Mouse (Mus musculus) midbrain, embryonic 12.5 days (tissue): ENCODE data around the gene Slc31a2. TPM values are rescaled to one million over a fixed set of nuclear protein-coding genes. Genes with fewer than 3 reads are reported as not detected.

Experiments
- ATAC-seq: fragments of 200-750 bp; cut with Nextera tagmentation; 2 replicates; pipeline ENCODE4 v1.8.0; 2017; ENCODE audit warnings: low read depth, moderate TSS enrichment, moderate library complexity; ENCODE audit not compliant: low FRiP score
- H3K27ac ChIP-seq: fragments of 300-500 bp; sonication (generic); replicated peaks from 2 replicates; pipeline ENCODE4 v1.5.1; 2016; ENCODE audit warnings: mild to moderate bottlenecking
- H3K27me3 ChIP-seq: fragments of 300-500 bp; sonication (generic); 2 replicates; pipeline ENCODE4 v1.6.1; 2016; ENCODE audit warnings: mild to moderate bottlenecking
- H3K36me3 ChIP-seq: fragments of 300-500 bp; sonication (generic); 2 replicates; pipeline ENCODE4 v1.6.1; 2016
- H3K4me1 ChIP-seq: fragments of 300-500 bp; sonication (generic); 2 replicates; pipeline ENCODE4 v1.6.1; 2016
- H3K4me2 ChIP-seq: fragments of 300-500 bp; sonication (generic); replicated peaks from 2 replicates; pipeline ENCODE4 v1.6.1; 2016; ENCODE audit warnings: mild to moderate bottlenecking, moderate library complexity
- H3K4me3 ChIP-seq: fragments of 300-500 bp; sonication (generic); 2 replicates; pipeline ENCODE4 v1.5.1; 2016; ENCODE audit warnings: mild to moderate bottlenecking
- H3K9ac ChIP-seq: fragments of 300-500 bp; sonication (generic); replicated peaks from 2 replicates; pipeline ENCODE4 v1.6.1; 2016; ENCODE audit warnings: mild to moderate bottlenecking, moderate library complexity
- H3K9me3 ChIP-seq: fragments of 300-500 bp; sonication (generic); 2 replicates; pipeline ENCODE4 v1.6.1; 2016; ENCODE audit warnings: mild to moderate bottlenecking
- WGBS: fragments of 180-500 bp; shearing (Covaris S2); methylation state at CpG from one replicate; pipeline ENCODE4 v1.1.7; 2016; 5-methylcytosine and 5-hydroxymethylcytosine counted together
- polyA plus RNA-seq: library from polyadenylated mRNA; unstranded; fragments of >200 nt; fragmentation: Nextera tagmentation; extraction: Ambion mirVana; gene quantifications from 2 replicates; pipeline ENCODE4 v1.2.1, GENCODE M21; 2016

The Slc31a2 gene
- 9.5 and 10.2 TPM in 2 replicates for polyA plus RNA-seq

- no peak within 1 kb of the TSS for H3K27ac ChIP-seq
These were observed at the start of gene Slc31a2 for GRCm38 (mm10) chr4:62262276-62262675. TSS of gene Slc31a2 (plus strand) at chr4:62262562.

GRCm38 (mm10) chr4:62213490-62213889 lies 48.9 kb upstream of the Slc31a2 start:
- H3K27me3 ChIP-seq, result no peaks in the 10 kb centered on the region
- no peaks in the 10 kb centered on the region for H3K36me3 ChIP-seq
- H3K9ac ChIP-seq, result no peak overlapping the region
- H3K4me3 ChIP-seq, result no peak overlapping the region
- H3K4me2 ChIP-seq, result no peak overlapping the region
- no peak overlapping the region for H3K27ac ChIP-seq
- H3K9me3 ChIP-seq, result no peaks in the 10 kb centered on the region
- H3K4me1 ChIP-seq, result no peaks in the 10 kb centered on the region
- ATAC-seq, result no peak
- 79% methylated on average over 2 of the region's 2 CpGs for WGBS

More at GRCm38 (mm10) chr4:62262276-62262675, at the start of gene Slc31a2:
- no peak within 1 kb of the TSS for H3K4me3 ChIP-seq
- ATAC-seq, result no peak
- 59% methylated on average over 2 of the region's 2 CpGs for WGBS
- H3K9ac ChIP-seq, result no peak within 1 kb of the TSS
- 0 out of 2 replicates have a peak, but pooled peaks cover 4% of the 10 kb centered on the region for H3K4me1 ChIP-seq
- H3K36me3 ChIP-seq, result no peaks in the 10 kb centered on the region
- no peak within 1 kb of the TSS for H3K4me2 ChIP-seq
- no peaks in the 10 kb centered on the region for H3K27me3 ChIP-seq
- no peaks in the 10 kb centered on the region for H3K9me3 ChIP-seq

- ATAC-seq, result peak; percentile 42; the same call in 1 of the 2 replicates
These were observed 34.0 kb upstream of the Slc31a2 start for GRCm38 (mm10) chr4:62228391-62228790.

GRCm38 (mm10) chr4:62229448-62229847 lies 32.9 kb upstream of the Slc31a2 start:
- Histone ChIP-seq H3K4me1 (no peaks in the 10 kb centered on the region), H3K27me3 (no peaks in the 10 kb centered on the region), H3K4me3 (no peak overlapping the region), H3K9ac (no peak overlapping the region), H3K9me3 (no peaks in the 10 kb centered on the region), H3K27ac (no peak overlapping the region), H3K4me2 (no peak overlapping the region), H3K36me3 (no peaks in the 10 kb centered on the region)
- WGBS, result 92% methylated on average over 7 of the region's 7 CpGs
- ATAC-seq, result no peak

More at GRCm38 (mm10) chr4:62228391-62228790, 34.0 kb upstream of the Slc31a2 start:
- no peaks in the 10 kb centered on the region for H3K4me1 ChIP-seq
- no peak overlapping the region for H3K9ac ChIP-seq
- H3K9me3 ChIP-seq, result no peaks in the 10 kb centered on the region
- H3K4me3 ChIP-seq, result no peak overlapping the region
- no peaks in the 10 kb centered on the region for H3K36me3 ChIP-seq
- H3K4me2 ChIP-seq, result no peak overlapping the region
- no peaks in the 10 kb centered on the region for H3K27me3 ChIP-seq
- no peak overlapping the region for H3K27ac ChIP-seq
- WGBS, result 44% methylated on average over 10 of the region's 10 CpGs

GRCm38 (mm10) chr4:62230153-62230552 lies 32.2 kb upstream of the Slc31a2 start:
- H3K9me3 ChIP-seq, result no peaks in the 10 kb centered on the region
- 76% methylated on average over 1 of the region's 1 CpGs for WGBS
- H3K4me2 ChIP-seq, result no peak overlapping the region
- ATAC-seq, result no peak
- no peaks in the 10 kb centered on the region for H3K27me3 ChIP-seq
- no peaks in the 10 kb centered on the region for H3K36me3 ChIP-seq
- H3K4me3 ChIP-seq, result no peak overlapping the region
- no peaks in the 10 kb centered on the region for H3K4me1 ChIP-seq
- no peak overlapping the region for H3K27ac ChIP-seq
- H3K9ac ChIP-seq, result no peak overlapping the region

GRCm38 (mm10) chr4:62230769-62231168 lies 31.6 kb upstream of the Slc31a2 start, which contains the start of gene Zfp37:
TSS of gene Zfp37 (minus strand) at chr4:62231047.
- Histone ChIP-seq H3K27me3 (no peaks in the 10 kb centered on the region), H3K36me3 (no peaks in the 10 kb centered on the region)
- WGBS, result 72% methylated on average over 13 of the region's 13 CpGs

GRCm38 (mm10) chr4:62240586-62240985 lies 21.8 kb upstream of the Slc31a2 start:
- WGBS, result 62% methylated on average over 6 of the region's 6 CpGs
- Histone ChIP-seq H3K4me2 (no peak overlapping the region), H3K27ac (no peak overlapping the region), H3K36me3 (no peaks in the 10 kb centered on the region), H3K4me3 (no peak overlapping the region), H3K4me1 (no peaks in the 10 kb centered on the region), H3K27me3 (no peaks in the 10 kb centered on the region), H3K9ac (no peak overlapping the region), H3K9me3 (no peaks in the 10 kb centered on the region)
- no peak for ATAC-seq

More at GRCm38 (mm10) chr4:62230769-62231168, 31.6 kb upstream of the Slc31a2 start, which contains the start of gene Zfp37:
- no peak for ATAC-seq
- no peak within 1 kb of the TSS for H3K9ac ChIP-seq
- no peak within 1 kb of the TSS for H3K27ac ChIP-seq
- no peak within 1 kb of the TSS for H3K4me2 ChIP-seq
- H3K4me1 ChIP-seq, result no peaks in the 10 kb centered on the region
- H3K9me3 ChIP-seq, result no peaks in the 10 kb centered on the region
- no peak within 1 kb of the TSS for H3K4me3 ChIP-seq

GRCm38 (mm10) chr4:62248328-62248727 lies 14.0 kb upstream of the Slc31a2 start:
- Histone ChIP-seq H3K27ac (no peak overlapping the region), H3K9me3 (no peaks in the 10 kb centered on the region), H3K4me2 (no peak overlapping the region), H3K4me3 (no peak overlapping the region), H3K36me3 (no peaks in the 10 kb centered on the region), H3K27me3 (no peaks in the 10 kb centered on the region), H3K4me1 (0 out of 2 replicates have a peak, but pooled peaks cover 4% of the 10 kb centered on the region), H3K9ac (no peak overlapping the region)
- ATAC-seq, result no peak
- 33% methylated on average over 4 of the region's 4 CpGs for WGBS

- H3K4me3 ChIP-seq, result no peak overlapping the region
- H3K9me3 ChIP-seq, result no peaks in the 10 kb centered on the region
- no peak overlapping the region for H3K9ac ChIP-seq
- no peak overlapping the region for H3K4me2 ChIP-seq
- H3K4me1 ChIP-seq, result 0 out of 2 replicates have a peak, but pooled peaks cover 4% of the 10 kb centered on the region
- H3K27me3 ChIP-seq, result no peaks in the 10 kb centered on the region
- no peaks in the 10 kb centered on the region for H3K36me3 ChIP-seq
- peak; percentile 80 for ATAC-seq
- H3K27ac ChIP-seq, result no peak overlapping the region
- WGBS, result 38% methylated on average over 3 of the region's 3 CpGs
These were observed 11.3 kb upstream of the Slc31a2 start for GRCm38 (mm10) chr4:62250896-62251544.

GRCm38 (mm10) chr4:62251776-62252175 lies 10.6 kb upstream of the Slc31a2 start:
- WGBS, result 86% methylated on average over 4 of the region's 4 CpGs
- no peaks in the 10 kb centered on the region for H3K27me3 ChIP-seq
- no peaks in the 10 kb centered on the region for H3K36me3 ChIP-seq
- no peak overlapping the region for H3K9ac ChIP-seq
- no peak overlapping the region for H3K4me3 ChIP-seq
- no peak for ATAC-seq
- H3K27ac ChIP-seq, result no peak overlapping the region
- no peak overlapping the region for H3K4me2 ChIP-seq
- H3K9me3 ChIP-seq, result no peaks in the 10 kb centered on the region
- H3K4me1 ChIP-seq, result 0 out of 2 replicates have a peak, but pooled peaks cover 4% of the 10 kb centered on the region

GRCm38 (mm10) chr4:62254551-62254950 lies 7.8 kb upstream of the Slc31a2 start:
- ATAC-seq, result no peak
- no peak overlapping the region for H3K4me3 ChIP-seq
- 0 out of 2 replicates have a peak, but pooled peaks cover 4% of the 10 kb centered on the region for H3K4me1 ChIP-seq
- no peak overlapping the region for H3K27ac ChIP-seq
- H3K4me2 ChIP-seq, result no peak overlapping the region
- no peaks in the 10 kb centered on the region for H3K9me3 ChIP-seq
- H3K36me3 ChIP-seq, result no peaks in the 10 kb centered on the region
- H3K27me3 ChIP-seq, result no peaks in the 10 kb centered on the region
- WGBS, result 75% methylated on average over 8 of the region's 8 CpGs
- no peak overlapping the region for H3K9ac ChIP-seq

- no peaks in the 10 kb centered on the region for H3K9me3 ChIP-seq
- no peak overlapping the region for H3K27ac ChIP-seq
- no peaks in the 10 kb centered on the region for H3K36me3 ChIP-seq
- no peak overlapping the region for H3K4me2 ChIP-seq
- no peak for ATAC-seq
- no peaks in the 10 kb centered on the region for H3K27me3 ChIP-seq
- no peak overlapping the region for H3K4me3 ChIP-seq
- H3K4me1 ChIP-seq, result no peaks in the 10 kb centered on the region
- no peak overlapping the region for H3K9ac ChIP-seq
- 36% methylated on average over 8 of the region's 8 CpGs for WGBS
These were observed 5.4 kb upstream of the Slc31a2 start for GRCm38 (mm10) chr4:62256931-62257330.
